Mouse (Mus musculus) forebrain, embryonic 11.5 days (tissue): ENCODE data around the gene Man2a1. TPM values are rescaled to one million over a fixed set of nuclear protein-coding genes. Genes with fewer than 3 reads are reported as not detected.

Source experiments
- ATAC-seq: fragments of 200-750 bp; cut with Nextera tagmentation; replicated peaks from 2 replicates; pipeline ENCODE4 v1.8.0; 2017; ENCODE audit warnings: moderate TSS enrichment; ENCODE audit not compliant: low FRiP score
- DNase-seq: peaks from one replicate; pipeline ENCODE4 v3.0.0-alpha.2; 2017; ENCODE audit warnings: low spot score
- H3K27ac ChIP-seq: fragments of 300-500 bp; sonication (generic); 2 replicates; pipeline ENCODE4 v1.5.1; 2014; ENCODE audit warnings: low read depth, low read length
- H3K27me3 ChIP-seq: fragments of 300-500 bp; sonication (generic); 2 replicates; pipeline ENCODE4 v1.6.1; 2014; ENCODE audit warnings: mild to moderate bottlenecking, low read length, mixed read lengths; ENCODE audit not compliant: control insufficient read depth, insufficient read depth
- H3K36me3 ChIP-seq: fragments of 300-500 bp; sonication (generic); 2 replicates; pipeline ENCODE4 v1.6.1; 2014; ENCODE audit warnings: mild to moderate bottlenecking, low read length, moderate library complexity, mixed read lengths; ENCODE audit not compliant: control insufficient read depth, insufficient read depth
- H3K4me1 ChIP-seq: fragments of 300-500 bp; sonication (generic); replicated peaks from 2 replicates; pipeline ENCODE4 v1.6.1; 2014; ENCODE audit warnings: low read length, mixed read lengths; ENCODE audit not compliant: control insufficient read depth, insufficient read depth
- H3K4me2 ChIP-seq: fragments of 300-500 bp; sonication (generic); 2 replicates; pipeline ENCODE4 v1.6.1; 2014; ENCODE audit warnings: low read depth, mild to moderate bottlenecking, low read length, moderate library complexity, mixed read lengths; ENCODE audit not compliant: severe bottlenecking
- H3K4me3 ChIP-seq: fragments of 300-500 bp; sonication (generic); 2 replicates; pipeline ENCODE4 v1.5.1; 2014; ENCODE audit warnings: low read depth, low read length
- H3K9ac ChIP-seq: fragments of 300-500 bp; sonication (generic); 2 replicates; pipeline ENCODE4 v1.6.1; 2014; ENCODE audit warnings: low read length
- H3K9me3 ChIP-seq: fragments of 300-500 bp; sonication (generic); 2 replicates; pipeline ENCODE4 v1.6.1; 2016; ENCODE audit warnings: low read length, mixed read lengths; ENCODE audit not compliant: control insufficient read depth
- WGBS: fragments of 180-500 bp; shearing (Covaris S2); extraction: QIAGEN DNeasy Blood & Tissue Kit; methylation state at CpG from one replicate; pipeline ENCODE4 v1.1.7; 2014; 5-methylcytosine and 5-hydroxymethylcytosine counted together
- polyA plus RNA-seq: library from polyadenylated mRNA; unstranded; fragments of >200 nt; fragmentation: Nextera tagmentation; extraction: Ambion mirVana; gene quantifications from 2 replicates; pipeline ENCODE4 v1.2.1, GENCODE M21; 2014

Gene Man2a1
- polyA plus RNA-seq, 1 experiment from 2014 or later: 5.1 TPM

- ATAC-seq: peak; percentile 82
- DNase-seq: no peak
- no peaks in the 10 kb centered on the region for H3K4me1 ChIP-seq
- no peak overlapping the region for H3K4me2 ChIP-seq
- no peak overlapping the region for H3K27ac ChIP-seq
- no peaks in the 10 kb centered on the region for H3K36me3 ChIP-seq
- H3K9me3 ChIP-seq: no peaks in the 10 kb centered on the region
- H3K9ac ChIP-seq: no peak overlapping the region
- H3K4me3 ChIP-seq: no peak overlapping the region
- H3K27me3 ChIP-seq: no peaks in the 10 kb centered on the region
- WGBS: 88% methylated on average over 1 of the region's 1 CpGs
Measured at GRCm38 (mm10) chr17:64770277-64770676, 169.7 kb downstream of the Man2a1 start.

- Histone ChIP-seq H3K4me3 (no peak overlapping the region), H3K27me3 (no peaks in the 10 kb centered on the region), H3K27ac (no peak overlapping the region), H3K9me3 (no peaks in the 10 kb centered on the region), H3K9ac (no peak overlapping the region), H3K4me1 (no peaks in the 10 kb centered on the region), H3K4me2 (no peak overlapping the region), H3K36me3 (no peaks in the 10 kb centered on the region)
- ATAC-seq: no peak
- no peak for DNase-seq
Measured at GRCm38 (mm10) chr17:64772611-64773010, 172.1 kb downstream of the Man2a1 start.

DNA sequence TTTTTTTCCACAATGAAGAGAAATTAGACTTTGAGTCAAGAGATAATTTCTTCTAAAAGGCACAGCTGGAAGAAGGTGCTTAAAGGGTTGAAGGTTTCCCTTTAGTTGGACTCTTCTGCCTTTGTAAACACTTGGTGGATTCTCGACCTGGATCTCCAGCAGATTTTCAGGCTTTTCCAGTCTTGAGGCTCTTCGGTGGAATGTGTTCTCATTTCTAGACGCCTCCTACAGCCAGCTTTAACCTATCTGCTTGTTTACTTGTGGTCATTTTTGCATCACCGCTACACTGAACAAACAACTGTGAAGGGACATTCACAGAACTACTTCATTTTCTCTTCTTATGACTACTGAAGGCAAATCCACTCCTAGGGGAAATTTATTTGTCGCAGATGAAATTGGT, 173.7 kb downstream of the Man2a1 start:
- Histone ChIP-seq H3K36me3 (no peaks in the 10 kb centered on the region), H3K9ac (no peak overlapping the region), H3K27ac (no peak overlapping the region), H3K4me2 (no peak overlapping the region), H3K9me3 (no peaks in the 10 kb centered on the region), H3K4me3 (no peak overlapping the region), H3K4me1 (no peaks in the 10 kb centered on the region), H3K27me3 (no peaks in the 10 kb centered on the region)
- DNase-seq (no peak), ATAC-seq (no peak)
- WGBS: 88% methylated on average over 5 of the region's 5 CpGs

- Histone ChIP-seq H3K4me3 (no peak overlapping the region), H3K4me2 (no peak overlapping the region)
Measured at GRCm38 (mm10) chr17:64778300-64778699, 177.8 kb downstream of the Man2a1 start.

DNA sequence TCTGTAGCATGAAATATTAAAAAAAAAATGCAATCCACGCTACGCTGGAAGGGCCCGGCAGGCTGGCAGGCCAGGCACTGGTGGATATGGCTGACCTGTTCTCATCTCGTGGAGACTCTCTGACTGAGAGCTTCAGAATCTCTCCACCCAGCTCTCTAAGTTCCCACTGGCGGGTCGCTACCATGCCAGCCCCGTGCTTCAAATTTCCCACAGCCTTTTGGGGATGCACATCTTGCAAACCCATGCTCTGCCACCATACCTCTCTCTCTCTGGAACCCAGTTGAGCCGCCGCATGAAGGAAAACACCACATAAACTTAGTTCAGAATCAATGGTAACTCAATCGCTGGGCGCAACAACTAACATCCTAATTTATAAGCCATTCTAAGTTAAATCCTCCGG, 178.2 kb downstream of the Man2a1 start:
- Histone ChIP-seq H3K36me3 (no peaks in the 10 kb centered on the region), H3K9ac (no peak overlapping the region), H3K4me2 (no peak overlapping the region), H3K27ac (no peak overlapping the region), H3K4me3 (no peak overlapping the region), H3K4me1 (no peaks in the 10 kb centered on the region), H3K27me3 (no peaks in the 10 kb centered on the region), H3K9me3 (no peaks in the 10 kb centered on the region)
- DNase-seq (no peak), ATAC-seq (no peak)
- WGBS: 90% methylated on average over 12 of the region's 12 CpGs

More at GRCm38 (mm10) chr17:64778300-64778699, 177.8 kb downstream of the Man2a1 start:
- DNase-seq: no peak
- Histone ChIP-seq H3K27ac (no peak overlapping the region), H3K9me3 (no peaks in the 10 kb centered on the region), H3K36me3 (no peaks in the 10 kb centered on the region), H3K4me1 (no peaks in the 10 kb centered on the region), H3K27me3 (no peaks in the 10 kb centered on the region), H3K9ac (no peak overlapping the region)
- 66% methylated on average over 3 of the region's 3 CpGs for WGBS
- ATAC-seq: no peak

- H3K4me3 ChIP-seq: no peak overlapping the region
- 88% methylated on average over 18 of the region's 18 CpGs for WGBS
Measured at GRCm38 (mm10) chr17:64780753-64781490, 180.4 kb downstream of the Man2a1 start.

DNA sequence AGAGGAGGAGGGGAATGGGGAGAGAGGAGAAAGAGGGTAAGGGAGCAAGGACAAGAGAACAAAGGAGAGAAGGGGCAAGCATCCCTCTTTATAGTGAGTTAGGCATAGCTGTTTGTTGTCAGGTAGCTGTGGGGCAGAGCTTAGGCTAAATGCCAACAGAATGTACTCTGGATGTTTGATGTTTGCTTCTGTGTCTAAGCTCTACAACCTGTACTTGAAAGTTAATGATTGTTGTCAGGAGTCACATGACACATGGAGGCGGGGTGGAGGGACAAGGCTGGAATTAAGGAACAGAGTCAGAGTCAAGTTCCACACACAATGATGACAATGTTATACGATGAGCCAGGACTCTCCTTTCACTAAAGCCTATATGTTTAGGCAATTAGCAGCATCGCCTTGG, 181.8 kb downstream of the Man2a1 start:
- Histone ChIP-seq H3K9ac (no peak overlapping the region), H3K9me3 (no peaks in the 10 kb centered on the region), H3K4me1 (no peaks in the 10 kb centered on the region), H3K36me3 (no peaks in the 10 kb centered on the region), H3K4me2 (no peak overlapping the region), H3K27ac (no peak overlapping the region), H3K27me3 (no peaks in the 10 kb centered on the region), H3K4me3 (no peak overlapping the region)
- ATAC-seq (no peak), DNase-seq (no peak)
- 90% methylated on average over 3 of the region's 3 CpGs for WGBS

More at GRCm38 (mm10) chr17:64780753-64781490, 180.4 kb downstream of the Man2a1 start:
- Histone ChIP-seq H3K36me3 (no peaks in the 10 kb centered on the region), H3K9ac (no peak overlapping the region), H3K9me3 (no peaks in the 10 kb centered on the region), H3K4me2 (no peak overlapping the region), H3K27me3 (no peaks in the 10 kb centered on the region), H3K4me1 (no peaks in the 10 kb centered on the region), H3K27ac (no peak overlapping the region)
- DNase-seq (no peak), ATAC-seq (no peak)

DNA sequence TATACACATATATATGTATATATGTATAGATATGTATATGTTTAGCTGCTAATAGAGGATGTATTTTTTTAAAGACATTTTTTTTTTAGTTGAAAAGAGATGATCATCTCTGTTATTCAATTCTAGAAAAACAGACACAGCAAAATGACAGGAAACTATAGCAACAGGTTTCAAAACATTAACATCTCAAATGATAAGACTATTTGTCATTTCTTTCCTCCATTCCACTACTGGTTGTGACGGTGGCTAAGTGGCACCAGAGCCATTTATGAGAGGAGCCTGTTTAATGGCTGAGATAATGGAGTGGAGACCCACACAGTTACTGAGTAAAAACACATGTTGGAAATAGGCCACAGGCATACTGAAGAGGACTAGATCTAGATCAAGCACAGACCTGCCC, 185.4 kb downstream of the Man2a1 start:
- Histone ChIP-seq H3K36me3 (no peaks in the 10 kb centered on the region), H3K9me3 (no peaks in the 10 kb centered on the region), H3K27ac (no peak overlapping the region), H3K4me1 (no peaks in the 10 kb centered on the region), H3K27me3 (no peaks in the 10 kb centered on the region), H3K9ac (no peak overlapping the region), H3K4me2 (no peak overlapping the region), H3K4me3 (no peak overlapping the region)
- DNase-seq (no peak), ATAC-seq (no peak)
- 67% methylated on average over 1 of the region's 1 CpGs for WGBS

DNA sequence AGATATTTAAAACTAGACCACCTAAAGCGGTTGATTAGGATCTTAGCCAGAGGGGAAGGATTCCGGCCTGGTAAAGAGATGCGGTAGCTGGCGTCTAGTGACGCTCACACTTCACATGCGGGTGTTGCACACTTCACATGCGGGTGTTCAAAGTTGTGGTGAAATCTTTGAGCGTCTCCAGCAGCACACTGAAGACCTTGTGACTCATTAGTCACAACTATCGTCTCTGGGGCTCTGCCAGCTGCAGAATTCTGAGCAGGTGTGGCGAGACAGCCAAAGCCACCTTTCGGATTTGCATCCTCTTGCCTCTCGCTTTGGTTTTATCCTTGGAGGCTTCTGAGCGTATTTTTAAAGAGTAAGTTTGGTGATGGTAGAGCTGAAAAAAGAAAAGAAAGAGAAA, 187.8 kb downstream of the Man2a1 start:
- Histone ChIP-seq H3K4me1 (no peaks in the 10 kb centered on the region), H3K4me2 (no peak overlapping the region), H3K27ac (no peak overlapping the region), H3K9me3 (no peaks in the 10 kb centered on the region), H3K4me3 (no peak overlapping the region), H3K9ac (no peak overlapping the region), H3K27me3 (no peaks in the 10 kb centered on the region), H3K36me3 (no peaks in the 10 kb centered on the region)
- no peak for ATAC-seq
- no peak for DNase-seq
- 89% methylated on average over 13 of the region's 13 CpGs for WGBS
